Mouse (Mus musculus): ENCODE measurements around the gene Mmp7. TPM values are rescaled to one million over a fixed set of nuclear protein-coding genes. Genes with fewer than 3 reads are reported as not detected.
A peak's percentile ranks its signal among the peaks of the same experiment; 100 is the strongest.

Mmp7 gene
- polyA plus RNA-seq, 1 experiment from 2014 or later: not detected

DNA sequence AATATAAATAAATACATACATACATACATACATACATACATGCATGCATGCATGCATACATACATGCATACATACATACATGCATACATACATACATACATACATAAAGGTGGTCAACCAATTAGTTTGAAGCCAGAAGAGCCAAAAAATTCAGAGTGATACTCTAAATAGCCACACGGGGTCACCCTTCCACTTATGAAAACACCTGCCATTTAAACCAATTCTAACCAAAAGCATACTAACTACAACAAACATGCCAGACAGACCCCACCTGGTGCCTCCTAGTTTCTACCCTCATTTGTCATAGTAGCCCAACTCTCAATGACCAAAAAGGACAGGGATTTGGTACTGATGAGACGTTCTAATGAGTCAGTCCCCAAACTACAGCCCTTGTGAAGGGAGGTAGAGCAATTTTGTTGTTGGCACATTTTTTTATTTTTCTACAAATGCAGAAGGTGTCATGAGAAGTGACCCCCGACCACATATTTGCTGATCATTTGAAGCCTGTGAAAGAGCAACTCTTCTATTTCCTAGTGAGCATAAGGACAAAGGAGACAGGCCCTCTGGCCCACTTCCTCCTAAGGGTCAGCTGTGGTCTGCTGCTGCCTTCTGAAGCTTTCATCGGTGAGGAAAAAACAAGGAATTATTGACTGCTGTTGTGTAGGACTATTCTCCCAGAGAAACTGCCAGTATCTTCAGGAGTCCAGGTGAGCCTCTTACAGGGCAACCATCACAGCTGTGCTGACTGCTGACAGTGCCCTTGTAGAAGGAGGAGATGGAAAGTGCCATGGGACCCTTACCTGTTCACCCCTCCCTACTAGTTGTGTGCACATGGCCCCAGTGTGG is 22.4 kb downstream of the Mmp7 start:
- H3K4me2 ChIP-seq (ENCODE audit: low read depth, low read length): no peak overlapping the region
- DNase-seq (ENCODE audit: low spot score) (peak; percentile 63), ATAC-seq (ENCODE audit: low read depth) (peak; percentile 44; the same call in 1 of the 2 replicates)
- no peaks in the 10 kb centered on the region for H3K27me3 ChIP-seq (replicated peaks; ENCODE audit: control insufficient read depth, insufficient read depth, low read length)
- no peaks in the 10 kb centered on the region for H3K9me3 ChIP-seq (ENCODE audit: control insufficient read depth, low read length)
- WGBS: 36% methylated on average over 4 of the region's 4 CpGs
- no peak overlapping the region for H3K9ac ChIP-seq (ENCODE audit: low read depth, low read length)
- no peaks in the 10 kb centered on the region for H3K4me1 ChIP-seq (ENCODE audit: control insufficient read depth, insufficient read depth, low read length)
- H3K36me3 ChIP-seq (ENCODE audit: control insufficient read depth, insufficient read depth, low read length): no peaks in the 10 kb centered on the region
- H3K27ac ChIP-seq (replicated peaks; ENCODE audit: low read depth, low read length): no peak overlapping the region
- H3K4me3 ChIP-seq (ENCODE audit: low read depth, low read length): no peak overlapping the region

DNA sequence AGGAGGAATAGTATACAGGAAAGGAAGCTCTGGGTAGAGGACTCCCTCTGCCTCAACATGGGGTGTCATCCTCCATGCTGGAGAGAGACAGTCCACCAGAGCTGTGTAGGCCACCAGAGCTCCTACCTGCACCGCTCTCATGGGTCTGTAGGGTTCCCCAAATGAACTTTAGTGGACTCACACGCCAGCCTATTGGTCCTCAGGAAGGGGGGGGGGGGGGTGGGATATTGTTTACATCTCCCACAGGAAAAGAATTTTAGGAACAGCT is 23.0 kb downstream of the Mmp7 start:
- H3K4me1 ChIP-seq (ENCODE audit: control insufficient read depth, insufficient read depth, low read length): no peaks in the 10 kb centered on the region
- H3K4me3 ChIP-seq (ENCODE audit: low read depth, low read length): no peak overlapping the region
- H3K27ac ChIP-seq (replicated peaks; ENCODE audit: low read depth, low read length): no peak overlapping the region
- DNase-seq (ENCODE audit: low spot score) (no peak), ATAC-seq (ENCODE audit: low read depth) (no peak)
- no peaks in the 10 kb centered on the region for H3K27me3 ChIP-seq (replicated peaks; ENCODE audit: control insufficient read depth, insufficient read depth, low read length)
- no peaks in the 10 kb centered on the region for H3K36me3 ChIP-seq (ENCODE audit: control insufficient read depth, insufficient read depth, low read length)
- no peaks in the 10 kb centered on the region for H3K9me3 ChIP-seq (ENCODE audit: control insufficient read depth, low read length)
- 74% methylated on average over 2 of the region's 2 CpGs for WGBS
- H3K9ac ChIP-seq (ENCODE audit: low read depth, low read length): no peak overlapping the region
- H3K4me2 ChIP-seq (ENCODE audit: low read depth, low read length): no peak overlapping the region

DNA sequence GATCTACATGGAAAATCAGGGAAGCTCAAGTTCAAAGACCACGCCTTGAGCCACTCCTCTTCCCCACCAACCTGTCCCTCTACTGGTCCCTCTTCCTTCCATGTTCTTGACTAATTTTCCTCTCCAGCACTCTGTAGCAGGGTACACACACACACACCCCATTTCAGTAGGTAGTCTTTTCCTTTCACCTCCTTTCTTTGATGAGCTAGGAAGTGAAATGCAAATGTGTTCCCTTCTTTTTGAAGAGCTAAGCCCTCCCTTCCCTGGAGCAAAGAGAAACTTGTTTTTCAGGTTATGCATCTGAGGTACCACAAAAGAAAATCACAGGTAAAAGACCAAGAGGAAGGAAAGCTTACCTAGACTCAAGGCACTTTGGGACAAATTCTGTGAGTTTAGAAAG is 29.7 kb downstream of the Mmp7 start:
- WGBS: 84% methylated on average over 1 of the region's 1 CpGs
- DNase-seq (ENCODE audit: low spot score) (peak; percentile 49), ATAC-seq (ENCODE audit: low read depth) (peak; percentile 70; the same call in 1 of the 2 replicates)
- no peak overlapping the region for H3K9ac ChIP-seq (ENCODE audit: low read depth, low read length)
- no peak overlapping the region for H3K27ac ChIP-seq (replicated peaks; ENCODE audit: low read depth, low read length)
- H3K9me3 ChIP-seq (ENCODE audit: control insufficient read depth, low read length): no peaks in the 10 kb centered on the region
- no peak overlapping the region for H3K4me3 ChIP-seq (ENCODE audit: low read depth, low read length)
- no peak overlapping the region for H3K4me2 ChIP-seq (ENCODE audit: low read depth, low read length)
- no peaks in the 10 kb centered on the region for H3K4me1 ChIP-seq (ENCODE audit: control insufficient read depth, insufficient read depth, low read length)
- H3K36me3 ChIP-seq (ENCODE audit: control insufficient read depth, insufficient read depth, low read length): no peaks in the 10 kb centered on the region
- no peaks in the 10 kb centered on the region for H3K27me3 ChIP-seq (replicated peaks; ENCODE audit: control insufficient read depth, insufficient read depth, low read length)

DNA sequence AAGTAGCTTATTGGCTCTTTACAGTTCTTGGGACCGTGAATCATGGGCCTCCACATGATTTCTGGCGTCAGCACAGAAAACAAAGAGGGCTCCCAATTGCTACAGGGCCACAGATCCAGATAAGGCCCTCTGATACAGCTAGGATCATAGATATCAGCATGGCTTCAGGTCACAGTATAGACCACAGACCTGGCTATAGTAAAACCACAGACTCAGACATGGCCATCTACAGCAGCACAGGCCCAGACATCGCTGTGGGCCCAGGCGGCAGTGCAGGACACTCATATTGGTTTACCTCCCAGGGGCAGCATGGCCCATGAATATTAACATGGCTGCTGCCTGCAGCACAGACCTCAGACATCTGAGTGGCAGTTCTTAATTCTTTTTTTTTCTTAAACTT is 37.1 kb downstream of the Mmp7 start:
- Histone ChIP-seq H3K9ac (ENCODE audit: low read depth, low read length) (no peak overlapping the region), H3K9me3 (ENCODE audit: control insufficient read depth, low read length) (no peaks in the 10 kb centered on the region), H3K27ac (replicated peaks; ENCODE audit: low read depth, low read length) (no peak overlapping the region), H3K4me2 (ENCODE audit: low read depth, low read length) (no peak overlapping the region), H3K4me3 (ENCODE audit: low read depth, low read length) (no peak overlapping the region), H3K4me1 (ENCODE audit: control insufficient read depth, insufficient read depth, low read length) (no peaks in the 10 kb centered on the region), H3K27me3 (replicated peaks; ENCODE audit: control insufficient read depth, insufficient read depth, low read length) (no peaks in the 10 kb centered on the region), H3K36me3 (ENCODE audit: control insufficient read depth, insufficient read depth, low read length) (no peaks in the 10 kb centered on the region)
- ATAC-seq (ENCODE audit: low read depth) (no peak), DNase-seq (ENCODE audit: low spot score) (no peak)
- 79% methylated on average over 4 of the region's 4 CpGs for WGBS

DNA sequence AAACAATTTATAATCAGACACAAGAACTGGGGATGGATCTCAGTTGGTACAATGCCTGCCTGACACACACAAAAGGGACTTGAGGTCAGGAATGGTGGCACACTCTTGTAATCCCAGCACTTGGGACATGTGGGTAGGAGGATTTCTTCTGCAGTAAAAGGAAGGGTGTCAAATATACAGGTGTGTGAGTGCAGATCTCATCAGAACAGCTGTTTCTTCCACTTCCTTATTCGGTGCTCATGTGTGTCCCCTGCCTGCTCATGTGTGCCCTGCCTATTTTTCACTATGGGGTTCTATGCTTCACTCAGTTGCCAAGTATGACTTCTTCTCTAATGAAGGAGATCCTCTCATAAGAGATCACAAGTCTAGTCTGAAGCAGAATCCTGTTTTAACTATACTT is 50.8 kb downstream of the Mmp7 start:
- Histone ChIP-seq H3K27ac (replicated peaks; ENCODE audit: low read depth, low read length) (no peak overlapping the region), H3K4me1 (ENCODE audit: control insufficient read depth, insufficient read depth, low read length) (no peaks in the 10 kb centered on the region), H3K4me2 (ENCODE audit: low read depth, low read length) (no peak overlapping the region), H3K9me3 (ENCODE audit: control insufficient read depth, low read length) (no peaks in the 10 kb centered on the region), H3K9ac (ENCODE audit: low read depth, low read length) (no peak overlapping the region), H3K27me3 (replicated peaks; ENCODE audit: control insufficient read depth, insufficient read depth, low read length) (no peaks in the 10 kb centered on the region), H3K36me3 (ENCODE audit: control insufficient read depth, insufficient read depth, low read length) (no peaks in the 10 kb centered on the region), H3K4me3 (ENCODE audit: low read depth, low read length) (no peak overlapping the region)
- no peak for ATAC-seq (ENCODE audit: low read depth)
- 92% methylated on average over 1 of the region's 1 CpGs for WGBS
- DNase-seq (ENCODE audit: low spot score): no peak

DNA sequence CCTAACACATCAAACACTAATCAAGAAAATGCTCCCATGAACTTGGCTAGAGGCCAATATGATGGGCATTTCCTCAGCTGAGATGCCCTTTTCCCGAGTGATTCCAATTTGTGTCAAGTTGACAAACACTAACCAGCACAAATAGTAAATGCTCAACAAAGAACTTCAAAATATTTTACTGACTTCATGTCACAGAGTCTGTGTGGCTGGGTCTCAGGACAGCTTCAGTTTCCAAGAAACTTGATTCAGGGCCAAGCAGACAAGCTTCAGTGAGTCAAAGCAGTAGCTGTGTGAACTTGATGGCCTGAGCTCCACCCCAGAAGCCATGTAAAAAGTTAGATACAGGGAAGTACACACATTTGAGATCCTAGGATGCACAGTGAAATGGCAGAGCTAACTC is 52.3 kb downstream of the Mmp7 start:
- no peak overlapping the region for H3K4me3 ChIP-seq (ENCODE audit: low read depth, low read length)
- no peaks in the 10 kb centered on the region for H3K9me3 ChIP-seq (ENCODE audit: control insufficient read depth, low read length)
- no peaks in the 10 kb centered on the region for H3K36me3 ChIP-seq (ENCODE audit: control insufficient read depth, insufficient read depth, low read length)
- H3K4me1 ChIP-seq (ENCODE audit: control insufficient read depth, insufficient read depth, low read length): no peaks in the 10 kb centered on the region
- WGBS: 48% methylated on average over 1 of the region's 1 CpGs
- DNase-seq (ENCODE audit: low spot score) (no peak), ATAC-seq (ENCODE audit: low read depth) (no peak)
- H3K4me2 ChIP-seq (ENCODE audit: low read depth, low read length): no peak overlapping the region
- H3K27ac ChIP-seq (replicated peaks; ENCODE audit: low read depth, low read length): no peak overlapping the region
- no peaks in the 10 kb centered on the region for H3K27me3 ChIP-seq (replicated peaks; ENCODE audit: control insufficient read depth, insufficient read depth, low read length)
- no peak overlapping the region for H3K9ac ChIP-seq (ENCODE audit: low read depth, low read length)

DNA sequence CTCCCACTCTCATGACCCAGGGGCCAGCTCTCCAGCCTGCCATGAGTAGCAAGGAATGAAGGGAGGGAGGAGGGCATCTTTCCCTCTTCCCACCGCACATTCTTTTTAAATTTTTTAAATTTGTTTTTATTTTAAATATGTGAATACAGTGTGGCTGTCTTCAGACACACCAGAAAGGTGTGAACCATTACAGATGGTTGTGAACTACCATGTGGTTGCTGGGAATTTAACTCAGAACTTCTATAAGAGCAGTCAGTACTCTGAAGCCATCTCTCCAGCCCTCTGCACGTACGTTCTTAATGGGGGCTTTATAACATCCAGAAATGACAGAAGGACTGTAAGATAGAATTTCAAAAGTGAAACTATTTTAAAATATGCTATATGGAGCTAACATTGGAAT is 57.0 kb downstream of the Mmp7 start:
- no peak overlapping the region for H3K27ac ChIP-seq (replicated peaks; ENCODE audit: low read depth, low read length)
- ATAC-seq (ENCODE audit: low read depth): no peak
- no peak overlapping the region for H3K4me3 ChIP-seq (ENCODE audit: low read depth, low read length)
- WGBS: 59% methylated on average over 3 of the region's 3 CpGs
- H3K9me3 ChIP-seq (ENCODE audit: control insufficient read depth, low read length): no peaks in the 10 kb centered on the region
- no peak overlapping the region for H3K9ac ChIP-seq (ENCODE audit: low read depth, low read length)
- H3K36me3 ChIP-seq (ENCODE audit: control insufficient read depth, insufficient read depth, low read length): no peaks in the 10 kb centered on the region
- no peaks in the 10 kb centered on the region for H3K4me1 ChIP-seq (ENCODE audit: control insufficient read depth, insufficient read depth, low read length)
- no peak for DNase-seq (ENCODE audit: low spot score)
- no peak overlapping the region for H3K4me2 ChIP-seq (ENCODE audit: low read depth, low read length)
- no peaks in the 10 kb centered on the region for H3K27me3 ChIP-seq (replicated peaks; ENCODE audit: control insufficient read depth, insufficient read depth, low read length)

Other genes starting within 250 kb of the Mmp7 start
- 0.33 and 0.82 TPM in 2 replicates for gene Mmp3, start 246.3 kb upstream of the Mmp7 start, polyA plus RNA-seq (2014; fragmentation: Nextera tagmentation; extraction: Ambion mirVana)
- gene Mmp10, start 189.7 kb upstream of the Mmp7 start, polyA plus RNA-seq (2014; fragmentation: Nextera tagmentation; extraction: Ambion mirVana): not detected in 2 replicates
- gene Mmp8, start 133.6 kb upstream of the Mmp7 start, polyA plus RNA-seq (2014; fragmentation: Nextera tagmentation; extraction: Ambion mirVana): 0.51 and 0.79 TPM in 2 replicates
- 0.17 TPM in 1 of 2 replicates, not detected in the other for gene Mmp27, start 120.7 kb upstream of the Mmp7 start, polyA plus RNA-seq (2014; fragmentation: Nextera tagmentation; extraction: Ambion mirVana)
- not detected in 2 replicates for gene Mmp20, start 63.9 kb upstream of the Mmp7 start, polyA plus RNA-seq (2014; fragmentation: Nextera tagmentation; extraction: Ambion mirVana)
- gene Tmem123, start 72.0 kb downstream of the Mmp7 start, polyA plus RNA-seq (2014; fragmentation: Nextera tagmentation; extraction: Ambion mirVana): 129 and 130 TPM in 2 replicates
- 40.7 and 41.3 TPM in 2 replicates for gene Birc2, start 145.0 kb downstream of the Mmp7 start, polyA plus RNA-seq (2014; fragmentation: Nextera tagmentation; extraction: Ambion mirVana)
- 14.6 and 16.1 TPM in 2 replicates for gene Birc3, start 181.1 kb downstream of the Mmp7 start, polyA plus RNA-seq (2014; fragmentation: Nextera tagmentation; extraction: Ambion mirVana)